Mouse (Mus musculus) heart, postnatal 0 days (tissue): Measurements from ENCODE around the gene Klrb1c. TPM values are rescaled to one million over a fixed set of nuclear protein-coding genes. Genes with fewer than 3 reads are reported as not detected.
"Not testable (repeated sequence)": the region's sequence is repeated elsewhere in the genome, so short reads cannot be mapped to it uniquely, and the experiment has no call there.

Experiments used
- ATAC-seq: fragments of 200-750 bp; cut with Nextera tagmentation; 2 replicates; pipeline ENCODE4 v1.8.0; 2017; ENCODE audit warnings: low read depth, moderate number of reproducible peaks, moderate library complexity; ENCODE audit not compliant: insufficient read depth
- DNase-seq: peaks from one replicate; pipeline ENCODE4 v3.0.0-alpha.2; 2016; ENCODE audit warnings: low spot score
- H3K27ac ChIP-seq: fragments of 300-500 bp; sonication (generic); 2 replicates; pipeline ENCODE4 v1.5.1; 2014; ENCODE audit warnings: low read depth, mild to moderate bottlenecking
- H3K27me3 ChIP-seq: fragments of 300-500 bp; sonication (generic); 2 replicates; pipeline ENCODE4 v1.6.1; 2014; ENCODE audit warnings: low read length, mixed read lengths; ENCODE audit not compliant: control insufficient read depth, insufficient read depth
- H3K36me3 ChIP-seq: fragments of 300-500 bp; sonication (generic); replicated peaks from 2 replicates; pipeline ENCODE4 v1.6.1; 2014; ENCODE audit warnings: low read length, mixed read lengths; ENCODE audit not compliant: control insufficient read depth, insufficient read depth
- H3K4me1 ChIP-seq: fragments of 300-500 bp; sonication (generic); 2 replicates; pipeline ENCODE4 v1.6.1; 2014; ENCODE audit warnings: antibody characterized with exemption; ENCODE audit not compliant: control insufficient read depth, insufficient read depth
- H3K4me2 ChIP-seq: fragments of 300-500 bp; sonication (generic); 2 replicates; pipeline ENCODE4 v1.6.1; 2014; ENCODE audit warnings: low read depth, mild to moderate bottlenecking, low read length, moderate library complexity
- H3K4me3 ChIP-seq: fragments of 300-500 bp; sonication (generic); 2 replicates; pipeline ENCODE4 v1.5.1; 2014; ENCODE audit warnings: low read depth, low read length
- H3K9ac ChIP-seq: fragments of 300-500 bp; sonication (generic); replicated peaks from 2 replicates; pipeline ENCODE4 v1.6.1; 2014; ENCODE audit warnings: low read depth, low read length, mixed read lengths
- H3K9me3 ChIP-seq: fragments of 300-500 bp; sonication (generic); replicated peaks from 2 replicates; pipeline ENCODE4 v1.6.1; 2016; ENCODE audit warnings: low read length; ENCODE audit not compliant: control insufficient read depth
- CTCF ChIP-seq: IDR thresholded peaks from 2 replicates; pipeline ENCODE4 v1.5.1; 2016; ENCODE audit warnings: antibody characterized with exemption, control low read depth, low read depth
- EP300 ChIP-seq: IDR thresholded peaks from 2 replicates; pipeline ENCODE4 v1.6.1; 2016; ENCODE audit warnings: antibody characterized with exemption, low read depth
- WGBS: fragments of 180-500 bp; shearing (Covaris S2); extraction: QIAGEN DNeasy Blood & Tissue Kit; methylation state at CpG from one replicate; pipeline ENCODE4 v1.1.7; 2014; 5-methylcytosine and 5-hydroxymethylcytosine counted together
- polyA plus RNA-seq: library from polyadenylated mRNA; unstranded; fragments of >200 nt; fragmentation: Nextera tagmentation; extraction: Ambion mirVana; gene quantifications from 2 replicates; pipeline ENCODE4 v1.2.1, GENCODE M21; 2015
- total RNA-seq: library from RNA; depleted of rRNA; stranded (reverse); fragments of >200 nt; gene quantifications from 2 replicates; pipeline ENCODE4 v1.2.3, GENCODE M21; 2014; ENCODE audit warnings: low replicate concordance

The Klrb1c gene
- total and polyA plus RNA-seq, 2 experiments from 2014 or later: not detected

DNA sequence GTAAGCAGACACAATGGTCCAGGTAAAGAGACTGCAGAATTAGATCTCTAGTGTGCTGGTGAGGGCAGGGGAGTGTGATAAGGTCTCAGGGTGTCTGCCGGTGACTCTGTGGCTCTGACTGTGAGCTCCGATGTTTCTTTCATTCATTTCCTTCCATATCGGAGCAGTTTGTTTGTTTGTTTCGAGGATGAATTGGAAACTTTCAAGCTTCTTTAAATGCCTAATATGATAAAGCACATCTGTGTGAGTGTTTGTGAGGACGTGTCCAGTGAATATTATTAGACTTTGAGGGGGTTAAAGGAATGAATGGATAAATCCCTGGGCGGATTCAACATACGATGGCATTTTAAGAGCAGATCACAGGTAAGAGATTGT lies 10.9 kb upstream of the Klrb1c start:
- WGBS: 21% methylated on average over 7 of the region's 7 CpGs
- no peak for DNase-seq
- no peak for ATAC-seq
- H3K4me1 ChIP-seq: peaks cover 4% of the 10 kb centered on the region; the same call in 1 of the 2 replicates
- 0 out of 2 replicates have a peak overlapping the region, but pooled peaks have one; percentile 62 for H3K9ac ChIP-seq
- TF ChIP-seq EP300 (no peak), CTCF (no peak)
- no peak overlapping the region for H3K27ac ChIP-seq
- peak overlapping the region; percentile 58 for H3K4me2 ChIP-seq
- no peaks in the 10 kb centered on the region for H3K27me3 ChIP-seq
- H3K4me3 ChIP-seq: peak overlapping the region; percentile 76
- H3K36me3 ChIP-seq: no peaks in the 10 kb centered on the region
- H3K9me3 ChIP-seq: no peaks in the 10 kb centered on the region

GRCm38 (mm10) chr6:128799144-128799895 lies 10.3 kb upstream of the Klrb1c start:
- peak overlapping the region; percentile 93 for H3K27ac ChIP-seq
- not testable (repeated sequence) for H3K4me1 ChIP-seq, H3K36me3 ChIP-seq, H3K9me3 ChIP-seq, H3K27me3 ChIP-seq
- TF ChIP-seq CTCF: peak; percentile 65
- DNase-seq: peak; percentile 63
- peak overlapping the region; percentile 60 for H3K4me2 ChIP-seq
- peak overlapping the region; percentile 76 for H3K4me3 ChIP-seq
- WGBS: under 1% methylated on average over 49 of the region's 49 CpGs
- H3K9ac ChIP-seq: peak overlapping the region; percentile 62
- ATAC-seq: peak; percentile 67

DNA sequence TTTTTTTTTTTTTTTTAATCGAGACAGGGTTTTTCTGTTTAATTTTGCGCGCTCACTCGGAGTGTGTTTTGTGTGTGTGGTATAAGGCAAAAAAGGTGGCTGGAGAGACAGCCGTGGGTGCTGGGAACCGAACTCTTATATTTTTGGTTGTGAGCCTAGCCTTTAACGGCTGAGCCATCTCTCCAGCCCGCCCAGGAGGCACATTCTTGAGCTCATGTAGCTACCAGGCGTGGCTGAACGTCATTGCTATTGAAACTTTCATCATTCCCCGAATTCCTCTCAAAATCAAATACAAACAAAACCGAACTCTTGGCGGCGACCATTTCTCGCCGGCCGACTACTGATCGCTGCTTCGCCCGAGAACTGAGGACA lies 9.7 kb upstream of the Klrb1c start:
- WGBS: 0% methylated on average over 20 of the region's 20 CpGs
- not testable (repeated sequence) for H3K9me3 ChIP-seq, H3K4me1 ChIP-seq, H3K36me3 ChIP-seq, H3K27me3 ChIP-seq
- peak overlapping the region; percentile 93 for H3K27ac ChIP-seq
- peak overlapping the region; percentile 62 for H3K9ac ChIP-seq
- DNase-seq (peak; percentile 69), ATAC-seq (peak; percentile 27)
- peak overlapping the region; percentile 76 for H3K4me3 ChIP-seq
- peak overlapping the region; percentile 60 for H3K4me2 ChIP-seq

- Histone ChIP-seq H3K9ac (no peak overlapping the region), H3K27ac (peak overlapping the region; percentile 4), H3K4me2 (peak overlapping the region; percentile 60), H3K4me3 (peak overlapping the region; percentile 76), H3K9me3 (no peaks in the 10 kb centered on the region), H3K27me3 (no peaks in the 10 kb centered on the region), H3K4me1 (peaks cover 4% of the 10 kb centered on the region; the same call in 1 of the 2 replicates), H3K36me3 (no peaks in the 10 kb centered on the region)
- DNase-seq (peak; percentile 12), ATAC-seq (no peak)
- TF ChIP-seq EP300 (no peak), CTCF (no peak)
- WGBS: 20% methylated on average over 15 of the region's 15 CpGs
Observed at GRCm38 (mm10) chr6:128797936-128798771, 9.1 kb upstream of the Klrb1c start.

DNA sequence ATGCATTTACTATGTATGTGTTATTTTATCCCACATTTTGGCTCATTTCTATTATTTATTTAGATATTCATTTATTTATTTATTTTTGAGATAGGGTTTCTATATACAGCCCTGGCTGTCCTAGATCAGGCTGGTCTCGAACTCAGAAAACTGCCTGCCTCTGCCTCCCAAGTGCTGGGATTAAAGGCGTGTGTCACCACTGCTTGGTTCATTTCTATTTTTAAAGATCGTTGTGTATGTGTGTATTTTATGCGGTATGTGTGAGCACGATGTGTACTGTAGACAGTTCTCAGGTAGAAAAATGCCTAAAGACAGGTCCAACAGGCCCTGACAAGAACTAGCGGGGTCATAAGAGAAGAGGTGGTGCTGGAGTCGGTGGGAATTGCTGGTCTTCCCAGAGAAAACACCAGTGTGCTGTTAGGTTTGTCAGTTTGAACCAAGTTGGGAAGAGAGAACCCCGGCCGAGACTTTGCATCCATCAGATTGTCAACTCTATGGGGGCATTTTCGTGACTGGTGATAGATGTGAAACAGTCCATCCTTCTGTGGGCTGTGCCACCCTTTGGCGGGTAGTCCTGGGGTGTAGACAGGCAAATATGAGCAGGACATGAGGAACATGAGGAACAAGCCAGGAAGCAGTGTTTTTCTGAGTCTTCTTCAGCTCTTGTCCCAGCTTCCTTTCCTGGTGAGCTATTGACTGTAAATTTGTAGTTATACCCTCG lies 8.3 kb upstream of the Klrb1c start:
- peaks cover 4% of the 10 kb centered on the region; the same call in 1 of the 2 replicates for H3K4me1 ChIP-seq
- 72% methylated on average over 12 of the region's 12 CpGs for WGBS
- peak overlapping the region; percentile 60; the same call in 1 of the 2 replicates for H3K4me2 ChIP-seq
- H3K27me3 ChIP-seq: no peaks in the 10 kb centered on the region
- H3K36me3 ChIP-seq: no peaks in the 10 kb centered on the region
- H3K9ac ChIP-seq: no peak overlapping the region
- no peak overlapping the region for H3K4me3 ChIP-seq
- no peak for ATAC-seq
- TF ChIP-seq EP300: no peak
- TF ChIP-seq CTCF: no peak
- DNase-seq: no peak
- peak overlapping the region; percentile 4 for H3K27ac ChIP-seq
- no peaks in the 10 kb centered on the region for H3K9me3 ChIP-seq
